Mouse (Mus musculus) liver, embryonic 14.5 days (tissue): ENCODE measurements at regions not wholly inside any gene's neighbourhood (a gene's known extent, or its start where the extent isn't known, plus 50 kb on each side); places are given as distances from the start of the nearest gene placed in this dataset.

Experiments
- ATAC-seq: fragments of 200-750 bp; cut with Nextera tagmentation; 2 replicates; pipeline ENCODE4 v1.8.0; 2017; ENCODE audit warnings: moderate number of reproducible peaks, mild to moderate bottlenecking, moderate library complexity; ENCODE audit not compliant: insufficient read depth
- DNase-seq, 3 experiments: peaks; one replicate each; pipeline ENCODE4 v3.0.0-alpha.2; 2012 to 2013; ENCODE audit warnings: low read depth in 3 of 3, low spot score in 3 of 3
- H3K27ac ChIP-seq: fragments of 300-500 bp; sonication (generic); 2 replicates; pipeline ENCODE4 v1.5.1; 2014; ENCODE audit warnings: moderate library complexity, mild to moderate bottlenecking, control low read depth, inconsistent platforms
- H3K27me3 ChIP-seq: fragments of 300-500 bp; sonication (generic); 2 replicates; pipeline ENCODE4 v1.6.1; 2014; ENCODE audit warnings: mild to moderate bottlenecking, low read length, moderate library complexity; ENCODE audit not compliant: control insufficient read depth, insufficient read depth
- H3K36me3 ChIP-seq: fragments of 300-500 bp; sonication (generic); replicated peaks from 2 replicates; pipeline ENCODE4 v1.6.1; 2014; ENCODE audit warnings: low read depth; ENCODE audit not compliant: control insufficient read depth, insufficient read depth
- H3K4me1 ChIP-seq, 2 experiments: fragments of 200-500 bp in 1 of 2; fragments of 300-500 bp in 1 of 2; sonication (generic) in 1 of 2; replicated peaks; 2 replicates each; pipeline ENCODE4 v1.6.1; 2012 to 2014; ENCODE audit warnings: antibody characterized with exemption in 1 of 2, inconsistent platforms in 1 of 2, low read length in 1 of 2; ENCODE audit not compliant: control insufficient read depth in 2 of 2, insufficient read depth in 2 of 2
- H3K4me2 ChIP-seq: fragments of 300-500 bp; sonication (generic); 2 replicates; pipeline ENCODE4 v1.6.1; 2014; ENCODE audit warnings: low read depth, mild to moderate bottlenecking, control low read depth, moderate library complexity
- H3K4me3 ChIP-seq, 2 experiments: fragments of 200-500 bp in 1 of 2; fragments of 300-500 bp in 1 of 2; sonication (generic) in 1 of 2; 2 replicates each; pipeline ENCODE4 v1.5.1; 2012 to 2014; ENCODE audit warnings: low read depth in 2 of 2, low read length in 2 of 2, mild to moderate bottlenecking in 2 of 2, control low read depth in 1 of 2, inconsistent platforms in 1 of 2, moderate library complexity in 1 of 2; ENCODE audit not compliant: insufficient read depth in 1 of 2
- H3K9ac ChIP-seq: fragments of 300-500 bp; sonication (generic); replicated peaks from 2 replicates; pipeline ENCODE4 v1.6.1; 2014; ENCODE audit warnings: mild to moderate bottlenecking, control low read depth, moderate library complexity
- H3K9me3 ChIP-seq: fragments of 300-500 bp; sonication (generic); 2 replicates; pipeline ENCODE4 v1.6.1; 2016; ENCODE audit warnings: low read length, mixed read lengths; ENCODE audit not compliant: control insufficient read depth
- CTCF ChIP-seq: IDR thresholded peaks from 2 replicates; pipeline ENCODE4 v1.5.1; 2016; ENCODE audit warnings: antibody characterized with exemption, low read depth, control low read depth
- EP300 ChIP-seq: IDR thresholded peaks from 2 replicates; pipeline ENCODE4 v1.6.1; 2016; ENCODE audit warnings: antibody characterized with exemption, low read depth
- WGBS: fragments of 180-500 bp; shearing (Covaris S2); extraction: QIAGEN DNeasy Blood & Tissue Kit; methylation state at CpG from one replicate; pipeline ENCODE4 v1.1.7; 2014; ENCODE audit not compliant: insufficient replicate concordance; 5-methylcytosine and 5-hydroxymethylcytosine counted together

- Histone ChIP-seq H3K27ac (no peak overlapping the region), H3K9me3 (no peaks in the 10 kb centered on the region), H3K4me3 (no peak overlapping the region), H3K4me2 (no peak overlapping the region), H3K27me3 (no peaks in the 10 kb centered on the region), H3K36me3 (no peaks in the 10 kb centered on the region), H3K4me1 (peaks cover 0 to 4% of the 10 kb centered on the region in 2 experiments; a peak in 2 of 4 replicates), H3K9ac (no peak overlapping the region)
- no peak for DNase-seq
- 22% methylated on average over 2 of the region's 2 CpGs for WGBS
- ATAC-seq, result peak; percentile 73
- TF ChIP-seq CTCF (no peak), EP300 (no peak)
Measured at GRCm38 (mm10) chr10:95622879-95623517, 50.3 kb downstream of the Anapc15-ps start.

DNA sequence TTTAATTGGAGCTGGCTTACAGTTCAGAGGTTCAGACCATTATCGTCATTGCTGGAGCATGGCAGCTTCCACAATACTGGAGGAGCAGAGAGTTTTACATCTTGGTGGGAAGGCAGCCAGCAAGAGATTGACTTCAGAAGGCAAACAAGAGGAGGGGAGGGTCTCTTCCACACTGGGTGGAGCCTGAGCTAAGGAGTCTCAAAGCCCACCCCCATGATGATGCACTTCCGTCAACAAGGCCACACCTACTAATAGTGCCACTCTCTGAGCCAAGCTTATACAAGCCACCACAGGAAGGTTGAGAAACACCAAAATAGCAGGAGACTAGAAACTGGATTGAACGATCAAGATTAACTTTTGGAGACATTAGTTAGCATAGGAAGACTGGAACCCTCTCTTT is 52.5 kb downstream of the Anapc15-ps start:
- H3K4me2 ChIP-seq, result no peak overlapping the region
- no peak for TF ChIP-seq EP300
- TF ChIP-seq CTCF, result no peak
- no peak overlapping the region for H3K27ac ChIP-seq
- no peaks in the 10 kb centered on the region for H3K36me3 ChIP-seq
- no peaks in the 10 kb centered on the region for H3K27me3 ChIP-seq
- ATAC-seq (no peak), DNase-seq (no peak)
- 66% methylated on average over 3 of the region's 3 CpGs for WGBS
- H3K9me3 ChIP-seq, result no peaks in the 10 kb centered on the region
- H3K4me1 ChIP-seq, result peaks cover 0 to 4% of the 10 kb centered on the region in 2 experiments; a peak in 2 of 4 replicates
- no peak overlapping the region for H3K9ac ChIP-seq
- H3K4me3 ChIP-seq, result no peak overlapping the region

DNA sequence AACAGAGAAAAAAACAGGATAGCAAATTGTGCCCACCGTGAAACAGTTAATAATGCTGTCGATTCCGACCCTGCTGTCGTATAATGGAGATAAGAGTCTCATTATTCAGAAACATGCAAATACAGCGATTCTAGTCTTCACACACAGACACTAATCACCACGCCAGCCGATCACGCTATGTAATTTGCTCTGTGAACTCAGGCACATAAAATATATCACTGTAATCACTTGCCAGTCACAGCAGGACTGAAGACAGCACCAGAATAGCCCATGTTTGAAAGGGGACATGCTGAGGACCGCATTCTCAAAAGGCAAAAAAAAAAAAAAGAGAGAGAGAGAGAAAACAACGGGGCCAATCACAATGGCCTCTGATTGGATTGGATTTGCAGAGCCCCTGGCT is 53.6 kb downstream of the Anapc15-ps start:
- Histone ChIP-seq H3K9ac (no peak overlapping the region), H3K27ac (no peak overlapping the region), H3K36me3 (no peaks in the 10 kb centered on the region), H3K4me3 (no peak overlapping the region), H3K4me1 (peaks cover 0 to 4% of the 10 kb centered on the region in 2 experiments; a peak in 1 of 4 replicates), H3K9me3 (no peaks in the 10 kb centered on the region), H3K27me3 (no peaks in the 10 kb centered on the region), H3K4me2 (no peak overlapping the region)
- ATAC-seq, result no peak
- 57% methylated on average over 10 of the region's 10 CpGs for WGBS
- DNase-seq, result no peak
- TF ChIP-seq CTCF (no peak), EP300 (no peak)

DNA sequence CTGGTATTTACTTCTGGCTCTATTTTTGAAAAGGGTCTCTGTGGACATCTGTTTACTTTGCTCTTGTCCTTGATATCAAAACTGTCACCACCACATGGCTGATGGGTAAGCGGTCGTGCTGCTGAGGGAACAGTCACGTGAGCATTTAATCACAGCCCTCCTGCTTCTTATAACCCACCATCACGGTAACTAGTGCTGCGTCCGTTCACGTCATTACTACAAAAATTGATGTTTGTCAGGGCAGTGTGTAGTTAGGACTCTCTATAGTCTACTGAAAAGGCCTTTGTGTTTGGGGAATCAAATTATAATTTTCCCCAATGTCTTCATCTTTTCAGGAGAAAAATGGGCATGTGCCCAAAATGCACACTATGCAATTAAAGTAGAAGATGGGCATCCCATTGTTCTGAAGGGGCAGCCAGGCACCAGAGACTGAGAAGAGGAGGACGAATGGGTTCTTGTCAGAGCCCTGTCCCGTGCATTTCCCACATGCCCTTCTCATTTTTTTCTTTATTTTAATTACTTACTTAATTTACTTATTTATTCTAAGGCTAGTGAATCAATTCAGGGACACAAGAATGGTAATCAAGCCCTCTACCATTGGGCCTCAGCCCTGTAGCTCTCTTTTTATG is 54.6 kb upstream of the Nudt4 start:
- H3K36me3 ChIP-seq, result no peaks in the 10 kb centered on the region
- ATAC-seq (no peak), DNase-seq (no peak)
- no peak overlapping the region for H3K27ac ChIP-seq
- TF ChIP-seq EP300 (no peak), CTCF (no peak)
- no peak overlapping the region for H3K9ac ChIP-seq
- no peaks in the 10 kb centered on the region for H3K27me3 ChIP-seq
- 72% methylated on average over 9 of the region's 9 CpGs for WGBS
- no peak overlapping the region for H3K4me3 ChIP-seq
- H3K4me1 ChIP-seq, result no peaks in the 10 kb centered on the region
- H3K4me2 ChIP-seq, result no peak overlapping the region
- no peaks in the 10 kb centered on the region for H3K9me3 ChIP-seq

- Histone ChIP-seq H3K27ac (no peak overlapping the region), H3K9me3 (no peaks in the 10 kb centered on the region), H3K4me1 (no peaks in the 10 kb centered on the region), H3K4me2 (no peak overlapping the region), H3K4me3 (no peak overlapping the region), H3K27me3 (no peaks in the 10 kb centered on the region), H3K9ac (no peak overlapping the region), H3K36me3 (no peaks in the 10 kb centered on the region)
- no peak for ATAC-seq
- no peak for TF ChIP-seq CTCF
- no peak for TF ChIP-seq EP300
- 53% methylated on average over 5 of the region's 5 CpGs for WGBS
- no peak for DNase-seq
Measured at GRCm38 (mm10) chr10:95616821-95617220, 52.9 kb upstream of the Nudt4 start.
